Mouse (Mus musculus) common myeloid progenitor, adult 5-6 weeks (primary cell): ENCODE data around the gene Col1a2. TPM values are rescaled to one million over a fixed set of nuclear protein-coding genes. Genes with fewer than 3 reads are reported as not detected.

Experiments used
- ATAC-seq: replicated peaks from 2 replicates; pipeline ENCODE4 v1.8.0; 2016; ENCODE audit warnings: low read depth, mild to moderate bottlenecking, moderate TSS enrichment, inconsistent platforms; ENCODE audit not compliant: poor library complexity, severe bottlenecking
- total RNA-seq: library from RNA; stranded (forward); fragments of 200-1000, 187-1606 nt; gene quantifications from 2 replicates; pipeline ENCODE4 v1.2.3, GENCODE M21; 2017

The Col1a2 gene
- total RNA-seq, 1 experiment from 2014 or later = 0.05 TPM

GRCm38 (mm10) chr6:4578343-4578742, 73.7 kb downstream of the Col1a2 start:
- no peak for ATAC-seq

DNA sequence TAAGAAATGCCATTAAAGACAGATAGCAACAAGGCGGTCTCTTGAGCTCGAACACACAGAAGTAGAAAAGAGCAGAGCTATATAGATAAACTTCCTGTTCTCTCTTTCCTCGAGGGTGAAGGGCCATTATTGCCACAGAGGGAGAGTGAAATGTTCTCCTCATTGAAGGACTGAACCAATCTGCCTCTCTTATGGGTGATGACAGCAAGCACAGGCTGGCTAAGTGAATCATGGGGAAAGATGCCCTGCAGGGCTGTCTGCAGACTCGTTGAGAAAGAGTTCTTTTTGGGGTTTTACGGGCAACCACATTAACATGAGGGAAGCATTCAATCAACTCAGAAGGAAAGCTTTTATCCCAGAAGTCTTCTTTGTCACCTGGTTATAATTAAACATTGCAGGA, 75.0 kb downstream of the Col1a2 start:
- no peak for ATAC-seq

GRCm38 (mm10) chr6:4583485-4583884, 78.9 kb downstream of the Col1a2 start:
- no peak for ATAC-seq

- peak; percentile 94 for ATAC-seq
These were observed 83.3 kb downstream of the Col1a2 start for GRCm38 (mm10) chr6:4587946-4588345.

- no peak for ATAC-seq
These were observed 84.1 kb downstream of the Col1a2 start for GRCm38 (mm10) chr6:4588722-4589121.

DNA sequence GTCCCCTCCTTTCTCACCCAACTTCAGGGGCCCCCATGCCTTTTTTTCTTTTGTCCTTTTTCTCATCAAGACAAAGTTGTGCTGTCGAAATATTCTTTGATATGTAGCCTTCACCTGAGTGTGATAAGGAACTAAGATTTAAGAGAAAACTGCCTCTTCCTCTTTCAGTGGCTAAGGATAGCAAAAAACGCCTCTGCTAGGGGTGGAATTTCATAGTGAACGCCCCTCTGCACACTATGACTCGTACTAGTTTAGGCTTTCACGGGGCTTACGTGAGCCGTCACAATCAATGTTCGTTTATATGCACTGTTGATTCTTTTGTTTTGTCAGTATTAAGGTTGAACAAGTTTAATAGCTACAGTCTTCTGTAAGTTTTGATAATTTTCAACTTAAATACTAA, 85.5 kb downstream of the Col1a2 start:
- peak; percentile 68 for ATAC-seq

Other genes starting within 250 kb of the Col1a2 start
- gene Casd1, start 96.0 kb downstream of the Col1a2 start, total RNA-seq = 68.8 and 125 TPM in 2 replicates
- 3.3 and 5.5 TPM in 2 replicates for gene Sgce, start 242.4 kb downstream of the Col1a2 start, total RNA-seq
- 0.05 and 0.46 TPM in 2 replicates for gene Peg10, start 242.5 kb downstream of the Col1a2 start, total RNA-seq